Mouse (Mus musculus) heart, postnatal 36 days (tissue): ENCODE results near the gene Lrch1. TPM values are rescaled to one million over a fixed set of nuclear protein-coding genes. Genes with fewer than 3 reads are reported as not detected.

Experiments
- DNase-seq, 2 experiments: peaks; one replicate each; pipeline ENCODE4 v3.0.0; 2021 to 2022
- intact Hi-C: fragments of 180-260 bp; cut with DNase I; formaldehyde crosslinking; loops from one replicate; pipeline ENCODE4 v1.15.1; 2025
- total RNA-seq, 2 experiments: library from RNA; stranded (reverse); gene quantifications; 2 replicates each; pipeline ENCODE4 v1.2.3; 2021

The Lrch1 gene
- total RNA-seq, 2 experiments from 2014 or later = 16.2 to 17.5 TPM

- intact Hi-C loops = no loop called here
- DNase-seq = no peak
Measured at GRCm38 (mm10) chr14:74767892-74768291, 179.8 kb downstream of the Lrch1 start.

DNA sequence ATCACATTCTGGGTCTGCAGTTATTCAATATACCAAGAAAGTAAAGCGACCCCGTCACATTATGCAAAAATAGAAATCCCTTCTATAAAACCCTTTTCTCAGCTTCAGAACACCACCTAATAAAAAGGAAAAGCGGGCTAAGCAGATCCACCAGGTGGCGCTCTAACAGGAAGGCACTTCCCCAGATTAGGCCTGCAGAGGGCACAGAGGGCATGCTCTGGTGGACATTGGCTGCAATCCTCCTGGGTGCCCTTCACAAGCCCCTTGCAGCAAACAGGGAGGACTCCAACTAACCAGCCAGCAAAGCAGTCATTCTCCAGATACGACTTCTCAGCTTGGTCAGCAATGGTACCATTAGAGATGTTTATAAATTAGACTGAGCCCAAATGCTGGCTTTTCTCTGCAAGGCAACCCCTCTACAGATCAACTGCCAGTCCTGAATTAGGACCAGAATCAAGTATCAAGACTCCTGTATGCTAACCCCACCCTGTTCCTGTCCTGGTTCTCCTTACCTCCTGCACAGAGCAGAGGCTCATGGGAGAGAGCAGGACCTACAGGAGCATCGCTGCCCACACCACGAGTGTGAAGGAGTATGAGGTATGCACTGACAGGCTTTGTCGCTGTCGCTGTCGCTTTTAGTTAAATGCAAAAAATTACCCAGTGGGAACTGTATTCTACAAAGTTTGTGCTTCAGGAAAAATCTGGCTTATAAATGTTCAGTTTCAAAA, 183.3 kb downstream of the Lrch1 start:
- intact Hi-C loops = loop anchor here (1.0 kb wide), 2 partner anchors 184 to 226 kb away; no protein-coding TSS in a partner anchor

GRCm38 (mm10) chr14:74736850-74737249, 210.8 kb downstream of the Lrch1 start:
- intact Hi-C loops = no loop called here
- no peak for DNase-seq

More for the DNA sequence above, 183.3 kb downstream of the Lrch1 start:
- DNase-seq = peak; percentile 79 to 83

DNA sequence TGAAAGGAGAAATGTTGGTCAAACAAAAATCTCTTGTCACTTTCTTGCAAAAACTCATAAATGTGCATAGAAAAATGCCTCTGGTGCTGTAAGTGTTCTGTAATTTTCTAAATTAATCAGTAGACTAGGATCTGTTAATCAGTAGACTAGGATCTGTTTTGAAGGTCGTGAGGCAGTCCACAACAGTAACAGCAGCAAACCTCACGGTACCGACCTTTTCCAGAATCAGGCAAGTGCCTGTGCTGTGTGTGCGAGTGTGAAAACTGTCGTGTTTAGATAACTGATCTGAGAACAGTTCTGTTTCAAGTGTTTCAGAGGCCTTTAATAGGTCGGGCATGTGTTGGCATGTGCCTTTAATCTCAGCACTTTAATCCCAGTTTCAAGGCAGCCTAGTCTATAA, 212.2 kb downstream of the Lrch1 start:
- intact Hi-C loops = no loop called here
- DNase-seq = no peak

DNA sequence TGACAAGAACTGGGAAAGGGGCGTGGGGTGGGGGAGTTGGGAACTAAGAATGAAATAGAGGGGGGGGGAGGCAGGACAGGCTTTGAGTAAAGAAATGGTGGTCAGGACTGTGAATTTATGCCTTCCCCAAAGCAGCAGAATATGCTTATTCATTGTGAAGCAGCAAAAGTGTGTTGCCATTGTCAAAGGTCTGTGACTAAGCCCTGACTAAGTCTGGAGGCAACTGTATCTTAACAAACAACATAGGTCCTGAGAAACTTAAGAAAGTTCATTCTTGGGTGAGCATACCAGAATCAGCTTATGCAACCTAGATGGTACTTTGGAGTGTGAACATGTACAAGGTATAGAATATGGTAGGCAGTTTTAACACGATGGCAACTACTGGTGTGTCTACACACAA, 214.3 kb downstream of the Lrch1 start:
- DNase-seq = no peak
- intact Hi-C loops = no loop called here

DNA sequence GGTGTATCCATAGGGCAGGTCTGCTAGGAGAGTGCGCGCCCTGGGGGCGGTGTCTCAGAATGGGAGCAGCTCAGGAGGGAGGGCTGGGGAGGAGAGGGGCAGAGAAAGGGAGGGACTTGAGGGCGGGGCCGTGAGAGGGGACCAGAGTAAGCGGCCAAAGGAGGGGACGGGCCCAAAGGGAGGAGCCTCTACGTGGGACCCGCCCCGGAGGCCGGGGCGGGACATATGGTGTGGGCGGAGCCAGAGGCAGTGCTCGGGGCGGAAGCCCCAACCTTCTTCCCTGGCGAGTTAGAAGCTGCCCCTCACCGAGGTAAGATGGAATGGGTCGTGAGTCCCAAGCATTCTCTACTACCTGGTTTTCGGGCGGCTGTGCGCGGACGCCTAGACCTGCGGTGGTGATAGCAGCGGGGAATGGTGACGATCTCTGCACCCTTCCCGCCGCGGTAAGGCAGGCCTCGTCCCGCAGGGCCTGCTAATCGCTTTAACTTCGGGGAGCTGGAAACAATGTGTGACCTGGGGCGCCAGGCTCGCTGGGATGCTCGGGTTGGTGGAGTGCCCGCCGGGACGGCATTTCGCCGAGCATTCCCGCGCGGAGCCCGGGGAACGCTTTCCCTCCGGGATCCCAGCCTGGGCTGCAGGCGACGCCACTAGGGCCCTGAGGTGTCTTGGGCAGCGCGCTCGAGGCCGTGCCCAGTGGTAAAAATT, 215.4 kb downstream of the Lrch1 start, which contains the start of gene Esd:
Esd (plus strand) TSS at position 219 of the 705 bp plus-strand sequence.
- intact Hi-C loops = no loop called here
- peak; percentile 91 to 94 for DNase-seq

GRCm38 (mm10) chr14:74731221-74732078, 216.2 kb downstream of the Lrch1 start:
- intact Hi-C loops = no loop called here

DNA sequence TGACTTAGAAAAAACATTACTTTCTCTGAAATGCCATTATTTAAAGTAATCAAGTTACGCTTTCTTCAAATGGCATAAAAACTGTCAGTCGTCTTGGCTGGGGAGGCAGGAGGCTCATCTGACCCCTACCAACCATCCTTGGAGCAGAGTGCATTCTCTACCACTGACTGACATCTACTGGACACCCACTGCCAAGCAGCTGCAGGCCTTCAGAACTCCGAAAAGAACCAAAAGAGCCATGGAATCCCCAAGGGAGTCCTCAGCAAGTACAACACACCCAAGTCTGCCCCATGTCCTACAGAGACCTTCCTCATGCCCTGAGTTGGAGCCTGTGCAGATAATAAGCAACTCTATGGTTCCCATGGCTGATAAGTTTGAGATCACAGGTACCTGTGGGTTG, 224.1 kb downstream of the Lrch1 start:
- intact Hi-C loops = no loop called here
- no peak for DNase-seq

More at GRCm38 (mm10) chr14:74731221-74732078, 216.2 kb downstream of the Lrch1 start:
- no peak for DNase-seq

GRCm38 (mm10) chr14:74709054-74709453, 238.6 kb downstream of the Lrch1 start:
- peak; percentile 14 to 28 for DNase-seq
- intact Hi-C loops = loop anchor here (2.0 to 10.0 kb wide), 3 partner anchors 66 to 1184 kb away; partner anchors contain the start of gene Sucla2

Other genes with a start within 250 kb of the Lrch1 start
- gene Esd, start 215.6 kb downstream of the Lrch1 start, total RNA-seq = 100 to 1,000 TPM; 130 to 132 TPM
- gene Rubcnl, start 68.2 kb upstream of the Lrch1 start, total RNA-seq = under 1 TPM; 0.78 to 0.95 TPM
- gene Lrrc63, start 183.0 kb upstream of the Lrch1 start, total RNA-seq = not detected
- 10 to 100 TPM; 12.6 to 13.8 TPM for gene Lcp1, start 183.2 kb upstream of the Lrch1 start, total RNA-seq